Mouse (Mus musculus) MEL (cell line): ENCODE measurements around the gene Pnpla3. TPM values are rescaled to one million over a fixed set of nuclear protein-coding genes. Genes with fewer than 3 reads are reported as not detected.

Source experiments
- DNase-seq: peaks from one replicate; pipeline ENCODE4 v3.0.0; 2011; ENCODE audit warnings: low read depth, low spot score
- H3K27ac ChIP-seq: 2 replicates; pipeline ENCODE4 v1.5.1; 2012; ENCODE audit warnings: low read depth, mild to moderate bottlenecking, control low read depth, low read length, moderate library complexity; ENCODE audit not compliant: control insufficient read depth
- H3K27me3 ChIP-seq, 2 experiments: fragments of 150-350 bp in 1 of 2; sonication (generic) in 1 of 2; 2 replicates each; pipeline ENCODE4 v1.6.1; 2012; ENCODE audit warnings: low read length in 2 of 2, mild to moderate bottlenecking in 2 of 2, improper control_type of control experiment in 1 of 2, moderate library complexity in 1 of 2; ENCODE audit not compliant: insufficient read depth in 2 of 2, control insufficient read depth in 1 of 2
- H3K36me3 ChIP-seq, 2 experiments: 2 replicates each; pipeline ENCODE4 v1.6.1; 2012 to 2014; ENCODE audit warnings: low read length in 2 of 2, improper control_type of control experiment in 1 of 2, inconsistent platforms in 1 of 2, mild to moderate bottlenecking in 1 of 2; ENCODE audit not compliant: insufficient read depth in 2 of 2, control insufficient read depth in 1 of 2
- H3K4me1 ChIP-seq, 2 experiments: fragments of 150-350 bp in 1 of 2; sonication (generic) in 1 of 2; 2 replicates each; pipeline ENCODE4 v1.6.1; 2012; ENCODE audit warnings: low read length in 2 of 2, improper control_type of control experiment in 1 of 2, mild to moderate bottlenecking in 1 of 2; ENCODE audit not compliant: insufficient read depth in 2 of 2, control insufficient read depth in 1 of 2
- H3K4me3 ChIP-seq, 2 experiments: fragments of 150-350 bp in 1 of 2; sonication (generic) in 1 of 2; 2 replicates each; pipeline ENCODE4 v1.5.1; 2012; ENCODE audit warnings: low read depth in 2 of 2, low read length in 2 of 2, mild to moderate bottlenecking in 2 of 2, moderate library complexity in 2 of 2, control low read depth in 1 of 2, improper control_type of control experiment in 1 of 2; ENCODE audit not compliant: control insufficient read depth in 1 of 2, insufficient read depth in 1 of 2
- H3K79me2 ChIP-seq: 2 replicates; pipeline ENCODE4 v1.6.1; 2012; ENCODE audit warnings: mild to moderate bottlenecking, low read length, moderate library complexity; ENCODE audit not compliant: control insufficient read depth, poor library complexity, insufficient read depth
- H3K9ac ChIP-seq: 2 replicates; pipeline ENCODE4 v1.6.1; 2012; ENCODE audit warnings: low read depth, mild to moderate bottlenecking, control low read depth, low read length, moderate library complexity; ENCODE audit not compliant: control insufficient read depth, poor library complexity, severe bottlenecking
- H3K9me3 ChIP-seq: fragments of 150-350 bp; sonication (generic); replicated peaks from 2 replicates; pipeline ENCODE4 v1.6.1; 2012; ENCODE audit warnings: mild to moderate bottlenecking, low read length, improper control_type of control experiment, moderate library complexity; ENCODE audit not compliant: insufficient read depth
- CHD1 ChIP-seq: IDR thresholded peaks from 2 replicates; pipeline ENCODE4 v1.6.1; 2012; ENCODE audit warnings: low read depth, mild to moderate bottlenecking, inconsistent platforms, low read length, improper control_type of control experiment
- CHD2 ChIP-seq: IDR thresholded peaks from 2 replicates; pipeline ENCODE4 v1.6.1; 2011; ENCODE audit warnings: low read length, improper control_type of control experiment
- ELF1 ChIP-seq: IDR thresholded peaks from 2 replicates; pipeline ENCODE4 v1.6.1; 2014; ENCODE audit warnings: low read depth, mild to moderate bottlenecking, inconsistent platforms, low read length, improper control_type of control experiment, moderate library complexity
- ETS1 ChIP-seq: IDR thresholded peaks from 2 replicates; pipeline ENCODE4 v1.6.1; 2012; ENCODE audit warnings: low read depth, mild to moderate bottlenecking, inconsistent platforms, low read length, improper control_type of control experiment, moderate library complexity
- GABPA ChIP-seq: IDR thresholded peaks from 2 replicates; pipeline ENCODE4 v1.6.1; 2012; ENCODE audit warnings: low read depth, mild to moderate bottlenecking, inconsistent platforms, low read length, improper control_type of control experiment, moderate library complexity
- GATA1 ChIP-seq: IDR thresholded peaks from 2 replicates; pipeline ENCODE4 v1.6.1; 2011; ENCODE audit warnings: low read depth, low read length, improper control_type of control experiment
- HCFC1 ChIP-seq: IDR thresholded peaks from 2 replicates; pipeline ENCODE4 v1.6.1; 2012; ENCODE audit warnings: low read depth, mild to moderate bottlenecking, inconsistent platforms, low read length, improper control_type of control experiment, moderate library complexity
- MAFK ChIP-seq: IDR thresholded peaks from 2 replicates; pipeline ENCODE4 v1.6.1; 2011; ENCODE audit warnings: low read depth, mild to moderate bottlenecking, low read length, improper control_type of control experiment, borderline replicate concordance
- MEF2A ChIP-seq: IDR thresholded peaks from 2 replicates; pipeline ENCODE4 v1.6.1; 2014; ENCODE audit warnings: low read depth, mild to moderate bottlenecking, inconsistent platforms, low read length, improper control_type of control experiment; ENCODE audit not compliant: poor library complexity, insufficient replicate concordance, severe bottlenecking; ENCODE audit errors: extremely low read depth
- MYB ChIP-seq: IDR thresholded peaks from 2 replicates; pipeline ENCODE4 v1.6.1; 2011; ENCODE audit warnings: mild to moderate bottlenecking, low read depth, low read length, improper control_type of control experiment
- NRF1 ChIP-seq: IDR thresholded peaks from 2 replicates; pipeline ENCODE4 v1.6.1; 2014; ENCODE audit warnings: low read depth, mild to moderate bottlenecking, inconsistent platforms, low read length, improper control_type of control experiment, moderate library complexity; ENCODE audit not compliant: poor library complexity, insufficient read depth, severe bottlenecking
- POLR2A ChIP-seq, 2 experiments: IDR thresholded peaks; 2 replicates each; pipeline ENCODE4 v1.6.1; 2011 to 2012; ENCODE audit warnings: low read length in 2 of 2, mild to moderate bottlenecking in 2 of 2, control low read depth in 1 of 2, improper control_type of control experiment in 1 of 2, low read depth in 1 of 2, moderate library complexity in 1 of 2; ENCODE audit not compliant: control insufficient read depth in 1 of 2, insufficient read depth in 1 of 2, poor library complexity in 1 of 2
- POLR2AphosphoS2 ChIP-seq: IDR thresholded peaks from 2 replicates; pipeline ENCODE4 v1.6.1; 2011; ENCODE audit warnings: low read length, improper control_type of control experiment
- SIN3A ChIP-seq: IDR thresholded peaks from 2 replicates; pipeline ENCODE4 v1.6.1; 2012; ENCODE audit warnings: low read length, improper control_type of control experiment, inconsistent platforms
- TBP ChIP-seq: IDR thresholded peaks from 2 replicates; pipeline ENCODE4 v1.8.0; 2011; ENCODE audit warnings: low read depth, low read length, improper control_type of control experiment
- UBTF ChIP-seq: IDR thresholded peaks from 2 replicates; pipeline ENCODE4 v1.6.1; 2012; ENCODE audit warnings: low read depth, mild to moderate bottlenecking, inconsistent platforms, low read length, improper control_type of control experiment, moderate library complexity, borderline replicate concordance; ENCODE audit not compliant: insufficient read depth
- USF2 ChIP-seq, 2 experiments: IDR thresholded peaks; 2 replicates each; pipeline ENCODE4 v1.6.1; 2011 to 2012; ENCODE audit warnings: improper control_type of control experiment in 2 of 2, low read length in 2 of 2, borderline replicate concordance in 1 of 2, inconsistent platforms in 1 of 2, low read depth in 1 of 2, mild to moderate bottlenecking in 1 of 2; ENCODE audit not compliant: insufficient read depth in 1 of 2
- ZKSCAN1 ChIP-seq: IDR thresholded peaks from 2 replicates; pipeline ENCODE4 v1.6.1; 2012; ENCODE audit warnings: low read depth, mild to moderate bottlenecking, inconsistent platforms, low read length, improper control_type of control experiment, moderate library complexity
- polyA plus RNA-seq, 2 experiments: library from polyadenylated mRNA; stranded (reverse) in 1 of 2; unstranded in 1 of 2; fragments of >175 nt in 1 of 2; fragments of >200 nt in 1 of 2; gene quantifications; 2 replicates each; pipeline versions ENCODE4 v1.2.1 to v1.2.4; 2012; ENCODE audit warnings: low replicate concordance in 2 of 2, low read depth in 1 of 2; ENCODE audit not compliant: insufficient read length in 2 of 2, insufficient read depth in 1 of 2, missing spikeins in 1 of 2
- total RNA-seq: library from RNA; depleted of rRNA; stranded (reverse); fragments of 300-350 nt; gene quantifications from 2 replicates; pipeline ENCODE4 v1.2.3, GENCODE M21; 2012

The Pnpla3 gene
- total and polyA plus RNA-seq, 3 experiments: not detected

DNA sequence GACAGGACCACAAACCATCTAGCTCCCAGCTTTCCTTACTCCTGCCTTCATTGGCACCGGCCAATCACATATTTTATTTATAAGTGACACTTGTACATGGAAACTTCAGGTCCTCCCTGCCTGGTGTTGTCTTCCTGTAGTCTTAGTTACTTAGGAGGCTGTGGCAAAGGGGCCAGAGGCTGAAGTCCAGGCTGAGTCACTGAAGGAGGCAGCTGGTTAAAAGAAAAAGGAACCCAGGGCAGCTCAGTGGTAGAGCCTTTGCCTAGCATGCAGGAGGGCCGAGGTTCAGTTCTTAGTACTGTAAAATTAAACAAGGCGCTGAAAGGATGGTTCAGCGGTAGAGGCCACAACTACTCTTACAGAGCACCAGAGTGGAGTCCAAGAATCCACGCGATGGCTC, 819 bp upstream of the Pnpla3 start:
- Histone ChIP-seq H3K9me3 (no peaks in the 10 kb centered on the region), H3K4me3 (no peak overlapping the region), H3K36me3 (no peaks in the 10 kb centered on the region), H3K79me2 (no peaks in the 10 kb centered on the region), H3K9ac (no peak overlapping the region), H3K27ac (no peak overlapping the region), H3K4me1 (no peaks in the 10 kb centered on the region), H3K27me3 (no peaks in the 10 kb centered on the region)
- DNase-seq: no peak
- no peak for TF ChIP-seq UBTF
- TF ChIP-seq MEF2A: no peak
- TF ChIP-seq CHD1: no peak
- TF ChIP-seq HCFC1: no peak
- no peak for TF ChIP-seq SIN3A
- TF ChIP-seq ETS1: no peak
- TF ChIP-seq GATA1: no peak
- TF ChIP-seq POLR2AphosphoS2: no peak

DNA sequence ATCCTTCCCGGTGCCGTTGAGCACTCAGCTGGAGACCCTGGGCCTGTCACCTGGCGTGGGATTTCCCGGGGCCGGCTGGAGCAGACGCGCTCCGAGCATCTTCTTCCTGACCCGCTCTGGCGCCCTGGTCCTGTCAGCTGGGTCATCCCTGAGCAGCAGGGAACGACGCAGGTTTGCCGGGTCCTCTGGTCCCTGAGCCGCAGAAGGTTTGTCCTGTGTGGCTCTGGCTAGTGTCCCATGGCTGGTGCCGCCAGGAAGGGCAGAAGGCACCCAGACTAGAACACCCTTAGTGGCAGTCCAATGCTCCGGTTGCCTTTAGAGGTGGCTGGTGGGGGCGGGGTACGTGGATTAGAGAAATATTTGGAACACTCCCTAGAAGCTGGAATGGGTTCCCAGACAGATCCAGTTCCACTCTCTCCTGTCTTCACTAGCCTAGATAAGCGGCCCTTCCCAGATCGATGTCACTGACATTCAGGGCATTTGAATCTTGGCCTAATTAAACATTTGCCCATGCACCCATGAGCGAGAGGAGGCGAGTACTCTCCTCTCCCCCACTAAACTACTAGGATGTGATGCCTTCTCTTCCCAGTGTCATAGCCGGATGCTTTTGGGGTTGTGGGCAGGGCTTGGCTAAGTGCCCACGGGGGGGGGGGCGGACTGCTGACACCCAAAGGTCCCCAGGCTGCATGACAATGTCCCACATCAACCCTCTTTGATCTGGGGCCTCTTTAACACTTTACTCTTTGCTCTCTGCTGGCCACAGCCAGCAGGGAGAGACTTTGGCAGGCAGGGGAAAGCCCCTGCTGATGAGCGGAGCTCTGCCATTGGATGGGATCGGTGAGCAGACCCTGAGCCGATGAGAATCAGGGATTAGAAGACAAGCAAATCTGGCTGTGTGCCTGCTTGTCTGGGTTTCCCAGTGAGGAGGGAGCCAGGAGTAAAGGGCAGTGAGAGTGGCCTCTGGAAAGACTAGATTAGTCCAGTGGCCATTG, 829 bp downstream of the Pnpla3 start:
- H3K79me2 ChIP-seq: no peaks in the 10 kb centered on the region
- no peak for DNase-seq
- TF ChIP-seq CHD1 (no peak), ELF1 (no peak), HCFC1 (no peak), MYB (no peak), NRF1 (no peak), USF2 (IDR thresholded peaks at IDR 0.05; ENCODE audit: borderline replicate concordance in 1 of 2, insufficient read depth in 1 of 2, low read depth in 1 of 2, low read length in 2 of 2) (no peak), MAFK (no peak), CHD2 (no peak), ETS1 (no peak), POLR2A (IDR thresholded peaks at IDR 0.05; ENCODE audit: control insufficient read depth in 1 of 2, insufficient read depth in 1 of 2, low read depth in 1 of 2, low read length in 2 of 2, poor library complexity in 1 of 2) (no peak), ZKSCAN1 (no peak), TBP (no peak), GABPA (no peak)
- no peak overlapping the region for H3K27ac ChIP-seq
- no peak overlapping the region for H3K4me3 ChIP-seq
- H3K27me3 ChIP-seq: no peaks in the 10 kb centered on the region
- H3K9me3 ChIP-seq: no peaks in the 10 kb centered on the region
- H3K4me1 ChIP-seq: no peaks in the 10 kb centered on the region
- H3K36me3 ChIP-seq: no peaks in the 10 kb centered on the region
- H3K9ac ChIP-seq: no peak overlapping the region
